Mouse (Mus musculus) forebrain, postnatal 0 days (tissue): ENCODE measurements around the gene Grn. TPM values are rescaled to one million over a fixed set of nuclear protein-coding genes. Genes with fewer than 3 reads are reported as not detected.
A peak's percentile ranks its signal among the peaks of the same experiment; 100 is the strongest.

Experiments used
- ATAC-seq: fragments of 200-750 bp; cut with Nextera tagmentation; 2 replicates; pipeline ENCODE4 v1.8.0; 2017; ENCODE audit warnings: mild to moderate bottlenecking, moderate library complexity
- DNase-seq: peaks from one replicate; pipeline ENCODE4 v3.0.0-alpha.2; 2015
- H3K27ac ChIP-seq: fragments of 300-500 bp; sonication (generic); 2 replicates; pipeline ENCODE4 v1.5.1; 2014; ENCODE audit warnings: low read depth, mild to moderate bottlenecking, antibody characterized with exemption, low read length, moderate library complexity, mixed read lengths
- H3K27me3 ChIP-seq: fragments of 300-500 bp; sonication (generic); 2 replicates; pipeline ENCODE4 v1.6.1; 2014; ENCODE audit warnings: mild to moderate bottlenecking, low read length, mixed read lengths; ENCODE audit not compliant: insufficient read depth
- H3K36me3 ChIP-seq: fragments of 300-500 bp; sonication (generic); 2 replicates; pipeline ENCODE4 v1.6.1; 2014; ENCODE audit warnings: mild to moderate bottlenecking, moderate library complexity; ENCODE audit not compliant: insufficient read depth
- H3K4me1 ChIP-seq: fragments of 300-500 bp; sonication (generic); 2 replicates; pipeline ENCODE4 v1.6.1; 2014; ENCODE audit warnings: antibody characterized with exemption; ENCODE audit not compliant: insufficient read depth
- H3K4me2 ChIP-seq: fragments of 300-500 bp; sonication (generic); 2 replicates; pipeline ENCODE4 v1.6.1; 2014; ENCODE audit warnings: low read depth, mild to moderate bottlenecking, moderate library complexity
- H3K4me3 ChIP-seq: fragments of 300-500 bp; sonication (generic); 2 replicates; pipeline ENCODE4 v1.5.1; 2014; ENCODE audit warnings: low read depth, low read length, mixed read lengths
- H3K9ac ChIP-seq: fragments of 300-500 bp; sonication (generic); 2 replicates; pipeline ENCODE4 v1.6.1; 2014; ENCODE audit warnings: mild to moderate bottlenecking
- H3K9me3 ChIP-seq: fragments of 300-500 bp; sonication (generic); 2 replicates; pipeline ENCODE4 v1.6.1; 2016; ENCODE audit warnings: low read length
- CTCF ChIP-seq: sonication (generic); IDR thresholded peaks from 2 replicates; pipeline ENCODE4 v1.5.1; 2016; ENCODE audit warnings: antibody characterized with exemption, control low read depth, low read depth
- WGBS: fragments of 180-500 bp; shearing (Covaris S2); extraction: QIAGEN DNeasy Blood & Tissue Kit; methylation state at CpG from one replicate; pipeline ENCODE4 v1.1.7; 2014; 5-methylcytosine and 5-hydroxymethylcytosine counted together
- polyA plus RNA-seq: library from polyadenylated mRNA; unstranded; fragments of >200 nt; fragmentation: Nextera tagmentation; extraction: Ambion mirVana; gene quantifications from 2 replicates; pipeline ENCODE4 v1.2.1, GENCODE M21; 2015
- total RNA-seq: library from RNA; depleted of rRNA; stranded (reverse); fragments of >200 nt; gene quantifications from 2 replicates; pipeline ENCODE4 v1.2.3, GENCODE M21; 2014

Grn gene
- total and polyA plus RNA-seq, 2 experiments from 2014 or later = 66.2 to 86.6 TPM

DNA sequence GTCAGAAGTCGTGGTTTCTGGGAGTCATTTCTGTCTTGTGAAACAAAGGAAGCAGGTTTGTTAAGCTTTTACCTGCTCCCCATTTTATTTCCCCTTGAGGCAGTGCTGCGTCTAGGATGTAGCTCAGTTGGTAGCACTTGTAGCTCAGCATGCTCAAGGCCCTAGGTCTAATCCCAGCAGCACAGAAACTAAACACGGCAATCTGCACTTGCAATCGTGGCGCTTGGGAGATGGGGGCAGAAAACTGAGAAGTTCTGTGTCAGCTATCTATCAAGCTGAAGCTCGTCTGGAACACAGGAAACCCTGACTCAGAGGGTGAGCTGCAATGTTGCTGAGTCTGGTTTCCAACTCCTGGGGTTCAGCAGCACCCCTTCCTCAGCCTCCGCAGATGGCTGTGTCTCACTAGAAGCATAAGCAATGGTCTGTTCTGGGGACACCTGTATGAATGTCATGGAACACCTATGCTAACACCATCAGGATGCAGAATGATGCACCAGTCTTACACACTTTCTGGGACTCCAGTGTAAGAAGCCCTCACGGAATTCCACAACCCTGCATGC, 1.1 kb upstream of the Grn start:
- TF ChIP-seq CTCF = no peak
- 67% methylated on average over 8 of the region's 8 CpGs for WGBS
- no peak for DNase-seq

DNA sequence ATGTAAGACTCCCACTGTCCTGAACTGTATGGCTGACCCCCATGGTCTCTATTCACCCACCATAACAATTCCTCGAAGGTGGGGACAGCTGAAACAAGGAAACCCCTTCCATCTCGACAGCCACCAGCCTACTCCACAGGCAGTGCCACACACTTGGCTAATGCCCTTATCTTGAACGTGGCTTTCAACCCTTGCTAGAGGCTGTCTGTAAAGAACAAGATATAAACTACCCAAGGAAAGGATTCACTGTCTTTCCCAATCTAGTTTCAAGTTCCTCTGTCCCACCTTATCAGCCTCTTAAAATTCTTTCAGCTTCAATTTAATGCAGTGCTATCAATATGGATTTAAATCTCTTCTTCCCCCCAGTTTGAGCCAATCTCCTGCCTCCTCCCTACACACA, 564 bp upstream of the Grn start:
- H3K36me3 ChIP-seq = peaks cover 11% of the 10 kb centered on the region; the same call in 1 of the 2 replicates
- H3K27me3 ChIP-seq = no peaks in the 10 kb centered on the region
- WGBS = 54% methylated on average over 3 of the region's 3 CpGs
- ATAC-seq = no peak
- peak overlapping the region; percentile 40; the same call in 1 of the 2 replicates for H3K9ac ChIP-seq
- DNase-seq = no peak
- H3K4me2 ChIP-seq = peak overlapping the region; percentile 97
- H3K4me1 ChIP-seq = no peaks in the 10 kb centered on the region; the same call in 1 of the 2 replicates
- H3K27ac ChIP-seq = no peak overlapping the region
- H3K4me3 ChIP-seq = peak overlapping the region; percentile 63
- no peaks in the 10 kb centered on the region for H3K9me3 ChIP-seq
- no peak for TF ChIP-seq CTCF

More for the DNA sequence above, 1.1 kb upstream of the Grn start:
- Histone ChIP-seq H3K4me3 (no peak overlapping the region), H3K9ac (no peak overlapping the region), H3K9me3 (no peaks in the 10 kb centered on the region), H3K27ac (no peak overlapping the region), H3K4me1 (no peaks in the 10 kb centered on the region; the same call in 1 of the 2 replicates), H3K27me3 (no peaks in the 10 kb centered on the region), H3K4me2 (no peak overlapping the region), H3K36me3 (peaks cover 11% of the 10 kb centered on the region; the same call in 1 of the 2 replicates)
- no peak for ATAC-seq

DNA sequence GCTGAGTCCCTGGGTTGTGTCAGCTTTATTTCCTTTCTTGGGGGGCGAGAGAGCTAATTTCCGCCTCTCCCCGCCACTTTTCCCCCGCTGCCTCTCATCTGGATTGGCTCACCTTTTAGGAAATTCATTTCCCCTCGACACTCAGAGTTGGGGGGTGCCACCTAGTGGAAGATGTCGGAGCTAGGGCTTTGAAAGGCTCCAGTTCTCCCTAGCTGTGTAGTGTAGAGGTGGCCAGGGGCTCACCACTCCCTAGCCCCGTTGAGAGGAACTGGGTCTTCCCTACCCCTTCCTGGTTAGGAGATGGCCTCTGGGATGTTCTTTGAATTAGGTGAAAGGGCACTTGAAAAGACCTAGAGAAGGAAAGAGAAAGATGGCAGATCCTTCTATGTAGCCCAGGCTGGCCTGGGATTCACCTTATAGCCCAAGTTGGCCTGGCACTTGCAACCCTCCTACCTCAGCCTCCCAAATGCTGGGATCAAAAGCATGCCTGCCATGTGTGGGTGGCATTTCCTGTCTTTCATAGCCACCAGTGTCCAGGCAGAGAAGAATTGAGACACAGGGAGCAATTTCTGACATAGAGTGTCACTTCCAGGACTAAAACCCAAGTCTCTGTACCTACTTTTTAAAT, 1.0 kb downstream of the Grn start:
- Histone ChIP-seq H3K9me3 (no peaks in the 10 kb centered on the region), H3K36me3 (peaks cover 26% of the 10 kb centered on the region), H3K4me3 (peak overlapping the region; percentile 63), H3K4me2 (peak overlapping the region; percentile 97), H3K9ac (peak overlapping the region; percentile 58), H3K4me1 (no peaks in the 10 kb centered on the region; the same call in 1 of the 2 replicates), H3K27me3 (no peaks in the 10 kb centered on the region), H3K27ac (peak overlapping the region; percentile 64)
- peak; percentile 47 for ATAC-seq
- DNase-seq = peak; percentile 86
- 1% methylated on average over 7 of the region's 7 CpGs for WGBS
- TF ChIP-seq CTCF = peak; percentile 84

DNA sequence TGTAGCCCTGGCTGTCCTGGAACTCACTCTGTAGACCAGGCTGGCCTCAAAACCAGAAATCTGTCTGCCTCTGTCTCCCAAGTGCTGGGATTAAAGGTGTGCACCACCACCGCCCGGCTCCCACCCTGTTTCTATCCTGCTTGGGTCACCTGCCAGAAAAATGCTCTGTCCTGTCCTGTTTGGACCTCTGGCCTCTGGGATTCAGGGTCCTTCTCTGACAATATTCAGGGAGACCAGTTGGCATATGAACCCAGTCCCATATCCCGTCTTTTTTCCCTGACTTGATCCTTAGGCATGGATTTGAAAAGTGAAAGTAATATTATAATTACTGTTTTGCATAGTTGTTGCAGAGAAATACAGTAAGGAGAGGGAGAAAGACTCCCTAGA, 1.6 kb downstream of the Grn start:
- no peak overlapping the region for H3K27ac ChIP-seq
- DNase-seq (no peak), ATAC-seq (no peak)
- H3K4me1 ChIP-seq = no peaks in the 10 kb centered on the region; the same call in 1 of the 2 replicates
- 87% methylated on average over 3 of the region's 3 CpGs for WGBS
- no peak overlapping the region for H3K4me2 ChIP-seq
- peaks cover 31% of the 10 kb centered on the region for H3K36me3 ChIP-seq
- H3K9me3 ChIP-seq = no peaks in the 10 kb centered on the region
- no peak overlapping the region for H3K9ac ChIP-seq
- TF ChIP-seq CTCF = no peak
- H3K27me3 ChIP-seq = no peaks in the 10 kb centered on the region
- no peak overlapping the region for H3K4me3 ChIP-seq

DNA sequence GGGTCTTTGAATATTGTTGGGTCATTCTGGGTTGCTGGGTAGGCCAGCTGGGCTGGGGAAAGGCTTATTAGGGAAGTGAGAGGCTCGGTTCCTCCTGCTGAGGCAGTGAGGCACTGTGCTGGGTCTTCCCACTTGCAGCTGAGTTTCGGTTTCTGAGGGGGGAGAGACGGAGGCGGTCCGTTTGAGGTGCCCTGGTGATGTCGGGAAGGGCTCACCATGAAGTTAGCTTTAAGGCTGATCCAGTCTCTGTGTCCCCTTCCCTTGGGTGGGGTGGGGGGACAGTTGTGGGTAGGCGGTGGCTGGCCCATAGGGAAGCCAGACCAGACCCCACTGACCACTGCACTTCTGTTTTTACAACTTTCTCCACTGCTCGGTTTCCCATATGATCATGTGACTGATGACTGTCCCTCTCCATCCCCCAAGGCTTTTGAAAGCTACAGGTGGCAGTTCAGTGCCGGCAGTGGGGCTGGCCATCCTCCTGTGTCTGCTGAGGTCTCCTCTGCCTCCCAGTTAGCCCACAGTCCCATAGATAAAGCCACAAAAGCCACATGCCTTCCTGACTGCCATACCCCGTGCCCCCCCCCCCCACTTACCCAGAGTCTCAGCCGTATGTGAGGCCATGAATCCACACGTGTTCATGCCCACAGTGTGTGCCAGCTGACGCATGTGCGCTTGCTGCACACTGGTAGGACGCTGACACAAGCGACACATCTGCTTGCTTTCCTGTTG, 2.2 kb downstream of the Grn start:
- no peaks in the 10 kb centered on the region for H3K27me3 ChIP-seq
- H3K9ac ChIP-seq = no peak overlapping the region
- no peak for DNase-seq
- no peak for TF ChIP-seq CTCF
- no peak overlapping the region for H3K4me2 ChIP-seq
- H3K4me1 ChIP-seq = peaks cover 4% of the 10 kb centered on the region
- H3K9me3 ChIP-seq = no peaks in the 10 kb centered on the region
- peaks cover 33% of the 10 kb centered on the region for H3K36me3 ChIP-seq
- H3K4me3 ChIP-seq = no peak overlapping the region
- no peak for ATAC-seq
- H3K27ac ChIP-seq = no peak overlapping the region
- 68% methylated on average over 16 of the region's 16 CpGs for WGBS

DNA sequence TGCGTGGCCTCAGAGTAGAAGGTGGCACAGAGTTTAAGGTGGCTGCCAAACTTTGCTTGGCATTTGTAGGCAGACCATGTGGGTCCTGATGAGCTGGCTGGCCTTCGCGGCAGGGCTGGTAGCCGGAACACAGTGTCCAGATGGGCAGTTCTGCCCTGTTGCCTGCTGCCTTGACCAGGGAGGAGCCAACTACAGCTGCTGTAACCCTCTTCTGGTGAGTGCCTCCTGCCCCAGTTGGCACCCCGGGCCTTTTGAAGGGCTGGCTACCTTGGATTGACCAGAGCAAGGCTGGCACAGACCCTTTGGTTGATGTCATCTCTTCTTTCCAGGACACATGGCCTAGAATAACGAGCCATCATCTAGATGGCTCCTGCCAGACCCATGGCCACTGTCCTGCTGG, 2.8 kb downstream of the Grn start:
- WGBS = 83% methylated on average over 6 of the region's 6 CpGs
- Histone ChIP-seq H3K4me2 (no peak overlapping the region), H3K4me1 (peaks cover 9% of the 10 kb centered on the region), H3K9ac (no peak overlapping the region), H3K27ac (no peak overlapping the region), H3K9me3 (no peaks in the 10 kb centered on the region), H3K27me3 (no peaks in the 10 kb centered on the region), H3K4me3 (no peak overlapping the region), H3K36me3 (peaks cover 38% of the 10 kb centered on the region)
- no peak for TF ChIP-seq CTCF
- ATAC-seq = no peak
- no peak for DNase-seq

DNA sequence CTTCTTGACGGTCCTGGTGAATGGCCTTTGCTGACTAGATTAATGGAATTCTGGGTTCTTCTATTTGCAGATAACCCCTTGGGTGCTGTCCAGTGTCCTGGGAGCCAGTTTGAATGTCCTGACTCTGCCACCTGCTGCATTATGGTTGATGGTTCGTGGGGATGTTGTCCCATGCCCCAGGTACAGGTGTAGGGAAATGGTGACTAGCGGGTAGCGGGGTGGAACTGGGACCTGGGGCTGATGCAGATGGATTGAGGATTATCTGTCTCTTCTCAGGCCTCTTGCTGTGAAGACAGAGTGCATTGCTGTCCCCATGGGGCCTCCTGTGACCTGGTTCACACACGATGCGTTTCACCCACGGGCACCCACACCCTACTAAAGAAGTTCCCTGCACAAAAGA, 3.8 kb downstream of the Grn start:
- no peak for DNase-seq

More for the DNA sequence above, 3.8 kb downstream of the Grn start:
- Histone ChIP-seq H3K27me3 (no peaks in the 10 kb centered on the region), H3K4me2 (no peak overlapping the region), H3K4me1 (peaks cover 12% of the 10 kb centered on the region), H3K9ac (no peak overlapping the region), H3K9me3 (no peaks in the 10 kb centered on the region), H3K4me3 (no peak overlapping the region), H3K27ac (no peak overlapping the region), H3K36me3 (peaks cover 47% of the 10 kb centered on the region)
- ATAC-seq = no peak
- WGBS = 86% methylated on average over 7 of the region's 7 CpGs
- TF ChIP-seq CTCF = no peak
